Mouse (Mus musculus) brain, embryonic 14.5 days (tissue): ENCODE measurements at regions not wholly inside any gene's neighbourhood (a gene's known extent, or its start where the extent isn't known, plus 50 kb on each side); places are given as distances from the start of the nearest gene placed in this dataset.

Experiments used
- CTCF ChIP-seq: fragments of 200-500 bp; IDR thresholded peaks from 2 replicates; pipeline ENCODE4 v1.5.1; 2012; ENCODE audit warnings: inconsistent platforms, mild to moderate bottlenecking, moderate library complexity, borderline replicate concordance; ENCODE audit not compliant: insufficient read depth, insufficient read length; ENCODE audit errors: extremely low read depth
- POLR2A ChIP-seq: fragments of 200-500 bp; IDR thresholded peaks from 2 replicates; pipeline ENCODE4 v1.6.1; 2012; ENCODE audit warnings: mild to moderate bottlenecking, inconsistent platforms, borderline replicate concordance; ENCODE audit not compliant: poor library complexity, insufficient read depth, insufficient read length, severe bottlenecking; ENCODE audit errors: extremely low read depth

DNA sequence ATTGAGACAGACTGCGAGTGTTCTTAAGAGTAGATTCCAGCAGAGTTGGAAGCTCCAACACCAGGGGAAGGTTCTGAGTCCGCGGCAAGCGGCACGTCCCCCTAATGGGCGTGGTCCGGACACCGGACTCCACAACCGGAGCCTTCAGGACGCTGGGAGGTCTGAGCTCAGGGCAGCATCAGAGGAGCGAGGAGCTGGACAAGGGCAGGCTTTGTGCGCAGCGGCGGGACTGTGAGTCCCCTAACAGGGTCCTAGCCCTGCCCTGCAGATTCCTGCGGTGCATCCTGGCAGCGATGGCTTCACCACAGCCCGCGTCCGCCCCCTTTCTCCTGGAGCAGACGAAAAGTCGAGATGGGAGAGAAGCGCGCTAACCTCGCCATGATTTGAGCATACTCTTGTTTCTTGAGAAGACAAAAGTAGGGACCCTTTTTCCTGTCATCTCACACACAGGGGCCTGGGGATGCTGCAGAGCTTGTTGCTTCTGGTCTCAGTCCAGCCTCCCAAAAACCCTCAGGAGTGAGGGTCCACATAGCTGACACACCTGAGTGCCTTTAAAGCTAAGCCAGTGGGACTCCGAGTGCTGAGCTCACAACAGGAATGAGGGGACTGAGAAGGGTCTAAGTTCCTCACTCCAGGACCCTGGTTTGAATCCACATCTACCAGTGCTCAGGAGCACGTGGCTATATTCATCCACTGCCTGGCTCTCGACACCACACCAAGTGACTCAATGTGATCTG is 62.8 kb upstream of the Acan start:
- TF ChIP-seq CTCF (no peak), POLR2A (no peak)
